Mouse (Mus musculus) neutrophil, adult 5-6 weeks (primary cell): ENCODE measurements around the gene D430042O09Rik. TPM values are rescaled to one million over a fixed set of nuclear protein-coding genes. Genes with fewer than 3 reads are reported as not detected.

Experiments used
- ATAC-seq: fragments of 151-379, 151-347 bp; 2 replicates; pipeline ENCODE4 v1.8.0; 2017; ENCODE audit warnings: mild to moderate bottlenecking, moderate TSS enrichment; ENCODE audit not compliant: insufficient number of reproducible peaks, poor library complexity, low FRiP score, severe bottlenecking; ENCODE audit errors: extremely low read depth
- total RNA-seq: library from RNA; stranded (forward); fragments of 200-1000 nt; gene quantifications from 2 replicates; pipeline ENCODE4 v1.2.3, GENCODE M21; 2017

The D430042O09Rik gene
- total RNA-seq, 1 experiment from 2014 or later, result 17.1 TPM

GRCm38 (mm10) chr7:125899916-125900315 lies 192.2 kb downstream of the D430042O09Rik start:
- ATAC-seq, result no peak

- ATAC-seq, result peak; percentile 3; the same call in 1 of the 2 replicates
Measured at GRCm38 (mm10) chr7:125900386-125901161, 192.9 kb downstream of the D430042O09Rik start.

DNA sequence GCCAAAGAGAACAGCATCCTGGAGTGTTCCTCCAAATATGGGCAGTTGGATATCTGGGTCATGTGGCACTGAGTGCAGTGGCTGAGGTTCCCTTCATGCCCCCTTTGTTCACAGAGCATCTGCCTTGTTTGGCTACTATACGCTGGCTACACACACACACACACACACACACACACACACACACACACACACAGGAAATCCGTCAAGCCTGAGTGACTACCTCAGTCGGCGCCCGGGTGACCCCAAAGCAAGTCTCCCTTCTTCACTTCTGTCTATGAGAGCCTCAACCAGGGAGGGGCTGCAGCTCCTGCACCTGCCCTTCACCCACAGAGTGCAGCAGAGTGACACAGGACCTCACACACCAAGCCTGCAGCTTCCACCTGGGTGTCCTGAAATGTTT lies 213.1 kb downstream of the D430042O09Rik start:
- peak; percentile 36 for ATAC-seq

GRCm38 (mm10) chr7:125924044-125924443 lies 216.4 kb downstream of the D430042O09Rik start:
- ATAC-seq, result no peak

Other genes starting within 250 kb of the D430042O09Rik start
- 39.3 and 49.5 TPM in 2 replicates for gene Nsmce1, start 216.3 kb upstream of the D430042O09Rik start, total RNA-seq
- 258 TPM in 2 replicates for gene Il4ra, start 155.8 kb upstream of the D430042O09Rik start, total RNA-seq
- 109 and 111 TPM in 2 replicates for gene Il21r, start 104.5 kb upstream of the D430042O09Rik start, total RNA-seq
- gene Gtf3c1, start 108 bp upstream of the D430042O09Rik start, total RNA-seq, result 53.5 and 56.6 TPM in 2 replicates